Mouse (Mus musculus): Measurements from ENCODE around the gene Lrch4. TPM values are rescaled to one million over a fixed set of nuclear protein-coding genes. Genes with fewer than 3 reads are reported as not detected.

The Lrch4 gene
- polyA plus RNA-seq, 1 experiment from 2014 or later, result 42.6 TPM

DNA sequence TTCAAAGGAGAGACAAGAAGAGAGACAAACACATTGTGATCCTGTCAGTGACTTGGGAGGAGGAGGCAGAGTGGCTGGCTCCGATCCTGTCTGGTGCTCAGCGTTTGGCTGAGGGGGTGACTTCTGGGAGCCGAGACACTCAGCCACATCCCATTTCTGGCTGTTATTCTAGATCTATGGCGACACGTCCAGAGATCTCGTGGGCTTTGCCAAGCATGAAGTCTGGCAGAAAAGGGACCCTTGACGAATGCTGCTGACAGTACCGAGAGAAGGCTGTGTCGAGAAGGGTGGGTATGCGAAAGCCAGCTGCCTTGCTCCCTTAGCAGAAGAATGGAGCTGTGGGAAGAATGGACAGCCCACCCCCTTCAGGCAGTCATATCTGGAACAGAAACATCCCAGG is 40.0 kb downstream of the Lrch4 start:
- ATAC-seq (replicated peaks; ENCODE audit: low FRiP score, low read depth) (no peak), DNase-seq (ENCODE audit: low spot score) (no peak)
- 51% methylated on average over 10 of the region's 10 CpGs for WGBS
- Histone ChIP-seq H3K36me3 (ENCODE audit: insufficient read depth, low read length) (peaks cover 13% of the 10 kb centered on the region; the same call in 1 of the 2 replicates), H3K27ac (no peak overlapping the region), H3K4me3 (replicated peaks; ENCODE audit: low read depth, low read length) (no peak overlapping the region), H3K9me3 (replicated peaks; ENCODE audit: low read length) (no peaks in the 10 kb centered on the region), H3K4me2 (ENCODE audit: low read length) (no peak overlapping the region), H3K4me1 (replicated peaks; ENCODE audit: insufficient read depth, low read length) (peaks cover 14% of the 10 kb centered on the region; the same call in 1 of the 2 replicates), H3K9ac (ENCODE audit: low read depth, low read length) (no peak overlapping the region), H3K27me3 (ENCODE audit: insufficient read depth, low read length) (no peaks in the 10 kb centered on the region)
- no peak for TF ChIP-seq CTCF (IDR thresholded peaks at IDR 0.05; ENCODE audit: low read depth)

DNA sequence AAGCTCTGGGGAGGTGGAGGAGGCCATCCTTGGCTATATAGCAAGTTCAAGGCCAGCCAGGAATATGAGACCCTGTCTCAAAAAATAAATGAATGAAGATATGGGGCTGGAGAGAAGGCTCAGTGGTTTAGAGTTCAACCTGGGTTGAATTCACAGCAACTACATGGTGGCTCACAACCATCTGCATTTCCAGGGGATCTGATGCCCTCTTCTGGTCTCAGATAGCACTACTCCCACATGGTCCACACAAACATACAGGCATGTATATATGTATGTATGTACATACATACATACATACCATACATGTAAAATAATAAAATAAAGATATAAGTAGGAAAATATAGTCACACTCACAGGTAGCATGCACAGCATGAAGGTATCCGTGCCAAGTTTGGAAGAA is 41.3 kb downstream of the Lrch4 start:
- DNase-seq (ENCODE audit: low spot score), result no peak
- no peak for ATAC-seq (replicated peaks; ENCODE audit: low FRiP score, low read depth)
- Histone ChIP-seq H3K9me3 (replicated peaks; ENCODE audit: low read length) (no peaks in the 10 kb centered on the region), H3K4me1 (replicated peaks; ENCODE audit: insufficient read depth, low read length) (peaks cover 14% of the 10 kb centered on the region; the same call in 1 of the 2 replicates), H3K4me3 (replicated peaks; ENCODE audit: low read depth, low read length) (no peak overlapping the region), H3K27ac (0 out of 2 replicates have a peak overlapping the region, but pooled peaks have one; percentile 66), H3K9ac (ENCODE audit: low read depth, low read length) (no peak overlapping the region), H3K36me3 (ENCODE audit: insufficient read depth, low read length) (peaks cover 12% of the 10 kb centered on the region; the same call in 1 of the 2 replicates), H3K27me3 (ENCODE audit: insufficient read depth, low read length) (no peaks in the 10 kb centered on the region), H3K4me2 (ENCODE audit: low read length) (no peak overlapping the region)
- peak; percentile 62 for TF ChIP-seq CTCF (IDR thresholded peaks at IDR 0.05; ENCODE audit: low read depth)
- WGBS, result 79% methylated on average over 1 of the region's 1 CpGs

DNA sequence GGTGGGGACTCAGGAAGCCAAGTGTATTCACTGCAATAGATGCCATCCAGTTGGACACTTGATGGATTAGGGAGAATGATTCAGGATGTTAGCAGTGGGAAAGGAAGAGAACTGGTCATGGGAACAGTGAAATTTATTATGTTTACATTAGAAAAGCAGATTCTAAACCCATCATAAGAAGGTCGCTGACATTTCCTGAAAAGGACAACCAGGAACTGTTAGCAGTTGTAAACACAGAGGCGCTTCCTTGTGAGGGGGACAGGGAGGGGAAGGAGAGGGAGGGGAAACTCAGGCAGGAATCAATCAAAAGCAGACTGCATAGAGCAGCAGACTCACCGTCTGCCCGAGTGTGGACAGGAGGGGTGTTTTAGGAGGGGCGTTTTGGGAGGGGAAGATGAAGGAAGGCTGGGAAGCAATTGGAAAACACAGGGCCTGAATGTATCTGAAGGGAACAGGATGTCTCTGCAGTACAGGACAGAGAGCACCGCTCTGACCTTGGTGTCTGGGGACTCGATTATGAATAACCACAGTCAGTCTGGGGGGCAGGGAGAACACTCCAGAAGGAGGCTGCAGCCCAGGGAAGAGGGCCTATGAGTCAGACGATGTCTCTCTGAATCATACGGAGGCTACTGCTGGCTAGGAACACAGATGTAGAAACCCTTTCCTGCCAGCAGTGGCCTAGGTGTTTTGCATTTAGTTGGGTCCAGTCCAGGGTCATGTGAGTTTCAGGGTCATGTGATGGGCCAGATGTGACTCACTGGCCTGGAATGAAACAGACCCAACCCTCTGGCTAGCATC is 42.7 kb downstream of the Lrch4 start:
- H3K27me3 ChIP-seq (ENCODE audit: insufficient read depth, low read length), result no peaks in the 10 kb centered on the region
- DNase-seq (ENCODE audit: low spot score) (peak; percentile 83), ATAC-seq (replicated peaks; ENCODE audit: low FRiP score, low read depth) (peak; percentile 88)
- no peak overlapping the region for H3K4me3 ChIP-seq (replicated peaks; ENCODE audit: low read depth, low read length)
- TF ChIP-seq CTCF (IDR thresholded peaks at IDR 0.05; ENCODE audit: low read depth), result no peak; the same call in 1 of the 2 replicates
- H3K4me2 ChIP-seq (ENCODE audit: low read length), result no peak overlapping the region
- H3K36me3 ChIP-seq (ENCODE audit: insufficient read depth, low read length), result peaks cover 5% of the 10 kb centered on the region; the same call in 1 of the 2 replicates
- peaks cover 14% of the 10 kb centered on the region; the same call in 1 of the 2 replicates for H3K4me1 ChIP-seq (replicated peaks; ENCODE audit: insufficient read depth, low read length)
- peak overlapping the region; percentile 88 for H3K27ac ChIP-seq
- no peaks in the 10 kb centered on the region for H3K9me3 ChIP-seq (replicated peaks; ENCODE audit: low read length)
- H3K9ac ChIP-seq (ENCODE audit: low read depth, low read length), result peak overlapping the region; percentile 28; the same call in 1 of the 2 replicates
- 8% methylated on average over 9 of the region's 9 CpGs for WGBS

DNA sequence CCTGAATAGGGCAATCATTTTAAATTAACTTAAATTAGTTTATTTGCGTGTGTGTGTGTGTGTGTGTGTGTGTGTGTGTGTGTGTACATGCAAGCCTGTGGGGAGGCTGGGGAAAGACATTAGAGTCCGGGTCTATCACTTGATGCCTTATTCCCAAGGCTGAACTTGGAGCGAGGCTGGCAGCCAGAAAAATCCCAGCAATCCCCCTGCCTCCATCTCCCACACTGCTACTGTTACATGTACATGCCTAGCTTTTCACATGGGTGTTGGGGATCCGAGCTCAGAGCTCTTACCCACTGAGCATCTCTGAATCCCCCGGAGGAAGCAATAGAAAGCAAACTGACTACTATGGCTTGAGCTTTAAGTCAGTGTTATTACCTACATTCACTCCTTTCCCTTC is 43.4 kb downstream of the Lrch4 start:
- H3K36me3 ChIP-seq (ENCODE audit: insufficient read depth, low read length), result no peaks in the 10 kb centered on the region
- no peak overlapping the region for H3K9ac ChIP-seq (ENCODE audit: low read depth, low read length)
- no peak for TF ChIP-seq CTCF (IDR thresholded peaks at IDR 0.05; ENCODE audit: low read depth)
- no peaks in the 10 kb centered on the region for H3K9me3 ChIP-seq (replicated peaks; ENCODE audit: low read length)
- ATAC-seq (replicated peaks; ENCODE audit: low FRiP score, low read depth) (no peak), DNase-seq (ENCODE audit: low spot score) (no peak)
- no peak overlapping the region for H3K4me2 ChIP-seq (ENCODE audit: low read length)
- peaks cover 14% of the 10 kb centered on the region; the same call in 1 of the 2 replicates for H3K4me1 ChIP-seq (replicated peaks; ENCODE audit: insufficient read depth, low read length)
- H3K27ac ChIP-seq, result peak overlapping the region; percentile 88
- no peak overlapping the region for H3K4me3 ChIP-seq (replicated peaks; ENCODE audit: low read depth, low read length)
- 68% methylated on average over 5 of the region's 5 CpGs for WGBS
- H3K27me3 ChIP-seq (ENCODE audit: insufficient read depth, low read length), result no peaks in the 10 kb centered on the region

DNA sequence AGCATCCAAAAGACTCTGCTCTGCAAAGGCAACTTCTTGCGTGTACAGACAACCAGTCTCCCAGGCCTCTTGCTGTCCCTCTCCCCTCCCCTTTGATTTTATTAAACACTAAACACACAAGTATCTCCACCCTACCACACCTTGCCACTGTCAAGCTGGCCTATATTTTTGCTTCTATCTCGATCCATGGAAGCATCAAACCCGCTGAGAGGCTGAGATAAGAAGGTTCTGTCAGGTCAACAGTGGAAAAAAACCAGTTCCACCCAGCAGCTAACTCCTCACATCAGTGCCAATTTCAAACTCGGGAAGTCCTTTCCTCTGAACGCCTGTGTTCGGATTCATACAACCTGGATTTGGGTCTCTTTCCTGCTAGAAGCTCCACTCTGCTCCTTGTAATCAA is 44.1 kb downstream of the Lrch4 start:
- peaks cover 14% of the 10 kb centered on the region; the same call in 1 of the 2 replicates for H3K4me1 ChIP-seq (replicated peaks; ENCODE audit: insufficient read depth, low read length)
- H3K4me2 ChIP-seq (ENCODE audit: low read length), result no peak overlapping the region
- no peak overlapping the region for H3K27ac ChIP-seq
- no peaks in the 10 kb centered on the region for H3K9me3 ChIP-seq (replicated peaks; ENCODE audit: low read length)
- no peak for ATAC-seq (replicated peaks; ENCODE audit: low FRiP score, low read depth)
- no peak overlapping the region for H3K4me3 ChIP-seq (replicated peaks; ENCODE audit: low read depth, low read length)
- H3K9ac ChIP-seq (ENCODE audit: low read depth, low read length), result no peak overlapping the region
- WGBS, result 86% methylated on average over 6 of the region's 6 CpGs
- H3K36me3 ChIP-seq (ENCODE audit: insufficient read depth, low read length), result no peaks in the 10 kb centered on the region
- DNase-seq (ENCODE audit: low spot score), result no peak
- H3K27me3 ChIP-seq (ENCODE audit: insufficient read depth, low read length), result no peaks in the 10 kb centered on the region
- no peak for TF ChIP-seq CTCF (IDR thresholded peaks at IDR 0.05; ENCODE audit: low read depth)

DNA sequence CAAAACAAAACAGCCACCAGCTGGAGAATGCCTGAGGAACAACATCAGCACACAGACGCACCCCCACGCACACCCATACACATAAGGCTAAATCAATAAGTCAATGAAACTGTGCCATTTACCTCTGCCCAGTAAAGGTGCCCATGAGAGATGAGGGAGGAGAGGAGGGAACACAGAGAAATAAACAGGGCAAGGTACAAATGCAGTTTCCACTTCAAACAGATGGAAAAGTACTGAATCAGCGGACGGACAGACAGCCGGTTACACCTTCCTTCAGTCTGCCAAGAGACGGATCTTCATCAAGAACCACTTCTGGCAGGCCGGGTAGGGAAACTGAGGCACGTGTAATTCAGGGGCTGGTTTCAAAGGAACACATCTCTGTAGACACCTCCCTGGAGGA is 45.9 kb downstream of the Lrch4 start:
- Histone ChIP-seq H3K9ac (ENCODE audit: low read depth, low read length) (no peak overlapping the region), H3K9me3 (replicated peaks; ENCODE audit: low read length) (no peaks in the 10 kb centered on the region), H3K27me3 (ENCODE audit: insufficient read depth, low read length) (no peaks in the 10 kb centered on the region), H3K27ac (no peak overlapping the region), H3K36me3 (ENCODE audit: insufficient read depth, low read length) (no peaks in the 10 kb centered on the region), H3K4me3 (replicated peaks; ENCODE audit: low read depth, low read length) (no peak overlapping the region), H3K4me2 (ENCODE audit: low read length) (no peak overlapping the region), H3K4me1 (replicated peaks; ENCODE audit: insufficient read depth, low read length) (peaks cover 14% of the 10 kb centered on the region; the same call in 1 of the 2 replicates)
- TF ChIP-seq CTCF (IDR thresholded peaks at IDR 0.05; ENCODE audit: low read depth), result no peak
- DNase-seq (ENCODE audit: low spot score) (no peak), ATAC-seq (replicated peaks; ENCODE audit: low FRiP score, low read depth) (no peak)
- WGBS, result 90% methylated on average over 8 of the region's 8 CpGs
